Mouse (Mus musculus) liver, adult 2 months (tissue): ENCODE data around the gene Hint1. TPM values are rescaled to one million over a fixed set of nuclear protein-coding genes. Genes with fewer than 3 reads are reported as not detected.

Experiments
- DNase-seq: peaks from one replicate; pipeline ENCODE4 v3.0.0-alpha.2; 2011; ENCODE audit warnings: low read depth, low spot score; ENCODE audit errors: extremely low read depth
- H3K27ac ChIP-seq: fragments of 200-500 bp; replicated peaks from 2 replicates; pipeline ENCODE4 v1.5.1; 2012; ENCODE audit warnings: low read depth, mild to moderate bottlenecking, control low read depth, inconsistent platforms, low read length; ENCODE audit not compliant: insufficient read depth
- H3K27me3 ChIP-seq: fragments of 200-500 bp; 2 replicates; pipeline ENCODE4 v1.6.1; 2012; ENCODE audit warnings: mild to moderate bottlenecking, moderate library complexity, low read length, inconsistent platforms; ENCODE audit not compliant: control insufficient read depth, insufficient read depth
- H3K36me3 ChIP-seq: fragments of 200-500 bp; 2 replicates; pipeline ENCODE4 v1.6.1; 2012; ENCODE audit warnings: low read length, inconsistent platforms; ENCODE audit not compliant: control insufficient read depth, insufficient read depth
- H3K4me1 ChIP-seq: fragments of 200-500 bp; 2 replicates; pipeline ENCODE4 v1.6.1; 2011; ENCODE audit warnings: low read length; ENCODE audit not compliant: control insufficient read depth, insufficient read depth
- H3K4me3 ChIP-seq: fragments of 200-500 bp; 2 replicates; pipeline ENCODE4 v1.5.1; 2011; ENCODE audit warnings: low read depth, mild to moderate bottlenecking, control low read depth, low read length, moderate library complexity; ENCODE audit not compliant: insufficient read depth
- H3K79me2 ChIP-seq: fragments of 200-500 bp; 2 replicates; pipeline ENCODE4 v1.6.1; 2012; ENCODE audit warnings: inconsistent platforms, mild to moderate bottlenecking, low read length, moderate library complexity; ENCODE audit not compliant: control insufficient read depth, insufficient read depth
- H3K9ac ChIP-seq: fragments of 200-500 bp; 2 replicates; pipeline ENCODE4 v1.6.1; 2012; ENCODE audit warnings: low read depth, mild to moderate bottlenecking, control low read depth, inconsistent platforms, low read length
- CTCF ChIP-seq: fragments of 200-500 bp; IDR thresholded peaks from 2 replicates; pipeline ENCODE4 v1.5.1; 2011; ENCODE audit warnings: low read depth, low read length, control low read depth
- POLR2A ChIP-seq: fragments of 200-500 bp; IDR thresholded peaks from 2 replicates; pipeline ENCODE4 v1.6.1; 2011; ENCODE audit warnings: low read length, control low read depth; ENCODE audit not compliant: insufficient read depth; ENCODE audit errors: extremely low read depth
- WGBS: fragments of 180-500 bp; shearing (Covaris S2); methylation state at CpG from one replicate; pipeline ENCODE4 v1.1.7; 2018; 5-methylcytosine and 5-hydroxymethylcytosine counted together
- polyA plus RNA-seq: library from polyadenylated mRNA; depleted of rRNA; stranded (reverse); fragments of >200 nt; gene quantifications from 2 replicates; pipeline ENCODE4 v1.2.3, GENCODE M21; 2012
- total RNA-seq: library from RNA; depleted of rRNA; stranded (reverse); fragments of >200 nt; gene quantifications from 2 replicates; pipeline ENCODE4 v1.2.3, GENCODE M21; 2014

Gene Hint1
- total and polyA plus RNA-seq, 2 experiments: 629 to 664 TPM

DNA sequence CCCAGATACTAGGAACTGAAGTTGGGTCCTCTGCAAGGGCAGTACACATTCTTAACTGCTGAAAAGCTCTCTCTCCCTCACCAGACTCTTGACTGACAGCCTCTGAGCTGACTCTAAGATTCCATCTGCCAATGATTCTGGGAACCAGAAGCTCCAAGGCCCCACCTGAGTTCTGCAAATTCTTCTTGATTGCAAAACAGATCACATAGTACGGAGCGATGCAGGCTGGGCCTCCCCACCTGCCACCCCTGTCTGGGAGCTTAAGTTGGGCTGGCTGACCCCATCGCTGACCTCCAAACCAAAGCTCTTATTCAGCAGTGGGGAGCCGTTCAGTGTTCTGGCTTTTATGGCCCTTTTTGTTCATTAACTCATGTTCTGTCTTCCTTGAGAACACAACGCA, 31.3 kb downstream of the Hint1 start:
- Histone ChIP-seq H3K79me2 (no peaks in the 10 kb centered on the region), H3K36me3 (no peaks in the 10 kb centered on the region), H3K9ac (no peak overlapping the region), H3K27ac (no peak overlapping the region), H3K27me3 (peaks cover 3% of the 10 kb centered on the region; the same call in 1 of the 2 replicates), H3K4me1 (no peaks in the 10 kb centered on the region), H3K4me3 (no peak overlapping the region)
- WGBS: 88% methylated on average over 5 of the region's 5 CpGs
- TF ChIP-seq CTCF (no peak), POLR2A (no peak)
- no peak for DNase-seq

DNA sequence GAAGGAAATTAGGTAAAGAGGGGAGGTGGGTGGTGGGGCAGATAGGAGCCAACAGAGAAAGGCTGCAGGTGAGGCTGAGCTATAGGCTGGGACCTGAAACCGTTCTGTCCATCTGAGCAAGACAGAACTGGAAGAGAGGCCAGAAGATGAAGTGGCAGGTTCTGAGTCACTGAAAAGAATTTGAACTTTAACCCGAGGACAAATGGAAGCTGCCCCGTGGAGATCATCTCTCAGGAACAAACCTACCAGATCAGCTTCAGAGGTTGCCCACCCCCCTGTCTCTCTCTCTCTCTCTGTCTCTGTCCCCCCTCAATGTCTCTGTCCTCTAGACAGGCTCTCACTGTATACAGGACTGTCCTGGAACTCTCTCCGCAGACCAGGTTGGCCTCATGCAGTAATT, 33.5 kb downstream of the Hint1 start:
- no peak for DNase-seq
- Histone ChIP-seq H3K27me3 (peaks cover 5% of the 10 kb centered on the region; the same call in 1 of the 2 replicates), H3K36me3 (no peaks in the 10 kb centered on the region), H3K27ac (no peak overlapping the region), H3K79me2 (no peaks in the 10 kb centered on the region), H3K9ac (no peak overlapping the region), H3K4me3 (no peak overlapping the region), H3K4me1 (no peaks in the 10 kb centered on the region)
- 67% methylated on average over 4 of the region's 4 CpGs for WGBS
- no peak for TF ChIP-seq CTCF
- no peak for TF ChIP-seq POLR2A

DNA sequence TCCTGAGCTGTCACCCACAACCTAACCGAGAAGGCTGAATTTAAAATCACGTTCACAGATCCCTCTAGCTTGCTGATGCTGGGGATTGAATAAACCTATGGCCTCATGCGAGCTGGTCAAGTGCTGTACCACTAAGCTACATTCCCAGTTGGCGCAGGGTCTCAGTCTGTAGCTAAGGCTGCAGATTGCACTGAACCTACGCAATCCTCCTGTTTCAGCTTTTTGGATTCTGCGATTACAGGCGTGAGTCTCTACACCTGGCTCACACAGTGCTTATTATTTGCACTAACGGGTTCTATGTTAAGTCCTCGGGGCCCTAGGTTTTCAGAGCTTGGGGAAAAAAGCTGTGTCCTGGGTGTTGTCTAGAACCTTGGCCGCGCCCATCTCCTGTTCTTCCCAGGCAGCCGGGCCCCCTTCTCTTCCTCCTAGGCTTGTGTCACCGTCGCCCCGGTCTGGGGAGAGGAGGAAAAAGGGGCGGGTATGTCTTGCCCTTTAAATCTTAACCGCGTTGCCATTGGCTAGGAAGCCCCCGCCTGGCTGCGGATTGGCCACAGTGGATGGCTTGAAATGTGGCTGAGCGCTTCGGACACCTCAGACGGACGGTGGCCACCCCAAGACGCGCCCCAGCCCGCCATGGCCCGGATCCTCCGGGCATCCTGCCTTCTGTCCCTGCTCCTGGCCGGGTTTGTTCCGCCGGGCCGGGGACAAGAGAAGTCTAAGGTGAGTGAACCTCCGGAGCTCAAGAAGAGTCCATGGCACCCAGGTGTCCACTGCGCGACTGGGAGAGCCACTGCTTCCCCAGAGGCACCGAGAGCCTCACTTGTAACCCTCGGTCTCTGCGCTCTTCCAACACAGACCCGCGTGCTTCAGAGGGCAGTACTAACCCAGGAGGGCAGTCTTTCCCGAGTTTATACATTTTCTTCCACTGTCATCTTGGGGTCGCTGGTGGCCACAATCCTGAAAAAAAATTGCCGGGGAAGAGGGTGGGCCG, 36.4 kb downstream of the Hint1 start, which contains the start of gene Gpx3:
Gene Gpx3, plus strand, starts transcription at position 121 of the 991 bp plus-strand sequence.
- H3K27ac ChIP-seq: no peak within 1 kb of the TSS
- WGBS: 17% methylated on average over 45 of the region's 45 CpGs
- no peaks in the 10 kb centered on the region for H3K79me2 ChIP-seq
- peaks cover 5% of the 10 kb centered on the region; the same call in 1 of the 2 replicates for H3K27me3 ChIP-seq
- no peaks in the 10 kb centered on the region for H3K4me1 ChIP-seq
- no peaks in the 10 kb centered on the region for H3K36me3 ChIP-seq
- DNase-seq: no peak
- TF ChIP-seq CTCF (no peak), POLR2A (no peak)
- H3K9ac ChIP-seq: peak within 1 kb of the TSS; percentile 44; the same call in 1 of the 2 replicates
- peak within 1 kb of the TSS; percentile 50 for H3K4me3 ChIP-seq

DNA sequence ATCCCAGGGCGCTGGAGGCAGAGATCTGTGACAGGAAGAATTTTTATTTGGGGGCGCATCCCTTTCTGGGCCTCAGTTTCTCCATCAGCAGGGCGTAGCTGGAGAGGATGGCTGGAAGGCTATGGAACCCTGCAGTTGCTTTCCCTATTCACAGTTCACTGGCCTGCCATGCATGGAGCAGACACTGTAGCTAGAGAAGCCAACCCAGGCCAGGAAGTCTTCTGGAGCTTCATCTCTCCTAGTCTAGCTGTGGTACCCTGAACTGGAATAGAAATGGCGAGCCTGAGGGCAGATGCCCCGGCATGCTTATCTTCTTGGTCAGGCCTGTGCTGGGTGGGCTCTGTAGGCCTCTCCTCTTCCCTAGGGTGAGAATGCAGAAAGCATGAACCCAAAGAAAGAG, 37.2 kb downstream of the Hint1 start:
- no peak overlapping the region for H3K27ac ChIP-seq
- no peaks in the 10 kb centered on the region for H3K4me1 ChIP-seq
- TF ChIP-seq POLR2A (no peak), CTCF (no peak)
- no peaks in the 10 kb centered on the region for H3K79me2 ChIP-seq
- H3K4me3 ChIP-seq: no peak overlapping the region
- 85% methylated on average over 5 of the region's 5 CpGs for WGBS
- H3K9ac ChIP-seq: no peak overlapping the region
- no peaks in the 10 kb centered on the region for H3K36me3 ChIP-seq
- no peak for DNase-seq
- H3K27me3 ChIP-seq: peaks cover 5% of the 10 kb centered on the region; the same call in 1 of the 2 replicates

DNA sequence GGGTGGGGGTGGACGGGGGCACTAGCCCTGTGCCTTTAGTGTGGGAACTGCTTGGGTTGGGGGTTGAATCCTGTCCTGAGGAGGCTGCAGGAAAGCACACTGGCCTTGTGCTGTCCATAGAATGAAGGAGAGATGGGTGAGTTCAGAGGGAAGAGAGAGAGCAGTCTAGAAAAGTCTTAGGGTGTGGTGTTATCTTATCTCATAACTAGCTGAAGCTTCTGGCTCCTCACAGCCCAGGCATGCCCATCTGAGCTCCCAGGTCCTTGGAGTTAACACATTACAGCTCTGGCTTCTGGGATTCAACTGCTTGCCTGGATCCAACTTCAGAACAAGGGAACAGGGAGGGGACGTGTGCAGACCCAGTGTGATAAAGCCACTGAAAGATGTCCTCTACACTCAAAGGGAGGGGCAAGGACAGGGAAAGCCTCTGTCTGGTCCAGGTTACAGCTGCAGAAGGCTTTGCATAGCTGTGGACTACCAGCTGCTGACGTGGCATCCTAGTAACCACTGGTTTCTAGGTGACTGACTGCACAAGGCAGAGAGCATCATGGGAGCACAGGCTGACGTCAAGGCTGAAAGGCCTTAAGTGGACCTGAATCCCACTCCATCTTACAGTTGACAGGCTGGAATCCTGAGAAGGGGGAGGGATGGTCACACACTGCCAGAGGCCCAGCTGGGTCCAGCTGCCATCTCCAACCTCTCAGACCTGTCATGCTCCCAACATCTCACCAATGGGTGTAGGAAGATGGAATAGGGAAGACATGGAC, 37.9 kb downstream of the Hint1 start:
- Histone ChIP-seq H3K4me1 (no peaks in the 10 kb centered on the region), H3K27ac (no peak overlapping the region), H3K27me3 (peaks cover 5% of the 10 kb centered on the region; the same call in 1 of the 2 replicates), H3K36me3 (no peaks in the 10 kb centered on the region), H3K79me2 (no peaks in the 10 kb centered on the region), H3K4me3 (no peak overlapping the region), H3K9ac (no peak overlapping the region)
- 88% methylated on average over 4 of the region's 4 CpGs for WGBS
- no peak for DNase-seq
- TF ChIP-seq POLR2A (no peak), CTCF (no peak)
